Mouse (Mus musculus) layer of hippocampus, postnatal 36 days (tissue): ENCODE results near the gene Pbp2. TPM values are rescaled to one million over a fixed set of nuclear protein-coding genes. Genes with fewer than 3 reads are reported as not detected.

ENCODE experiments used
- DNase-seq, 2 experiments: peaks; one replicate each; pipeline ENCODE4 v3.0.0; 2022
- total RNA-seq, 2 experiments: library from RNA; stranded (reverse); gene quantifications; 2 replicates each; pipeline ENCODE4 v1.2.3; 2021

Pbp2 gene
- total RNA-seq, 2 experiments from 2014 or later: not detected

GRCm38 (mm10) chr6:135300469-135300868, 9.7 kb downstream of the Pbp2 start:
- DNase-seq: no peak

- DNase-seq: no peak
These were observed 11.1 kb downstream of the Pbp2 start for GRCm38 (mm10) chr6:135299024-135299550.

GRCm38 (mm10) chr6:135297570-135297969, 12.6 kb downstream of the Pbp2 start:
- DNase-seq: no peak

GRCm38 (mm10) chr6:135296267-135296666, 13.9 kb downstream of the Pbp2 start:
- DNase-seq: no peak

- DNase-seq: peak in 1 of 2 experiments; percentile 15
These were observed 14.9 kb downstream of the Pbp2 start for GRCm38 (mm10) chr6:135295082-135295861.

GRCm38 (mm10) chr6:135294150-135294549, 16.1 kb downstream of the Pbp2 start:
- no peak for DNase-seq

- no peak for DNase-seq
These were observed 17.8 kb downstream of the Pbp2 start for GRCm38 (mm10) chr6:135292391-135292790.

GRCm38 (mm10) chr6:135279856-135280255, 30.3 kb downstream of the Pbp2 start:
- DNase-seq: no peak

GRCm38 (mm10) chr6:135279286-135279685, 30.9 kb downstream of the Pbp2 start:
- no peak for DNase-seq

- DNase-seq: no peak
These were observed 31.9 kb downstream of the Pbp2 start for GRCm38 (mm10) chr6:135278302-135278701.

- DNase-seq: no peak
These were observed 33.5 kb downstream of the Pbp2 start for GRCm38 (mm10) chr6:135276474-135277295.

GRCm38 (mm10) chr6:135275231-135275630, 35.0 kb downstream of the Pbp2 start:
- DNase-seq: no peak

- no peak for DNase-seq
These were observed 37.1 kb downstream of the Pbp2 start for GRCm38 (mm10) chr6:135273066-135273465.

GRCm38 (mm10) chr6:135271761-135272160, 38.4 kb downstream of the Pbp2 start:
- no peak for DNase-seq

GRCm38 (mm10) chr6:135269626-135270025, 40.6 kb downstream of the Pbp2 start:
- DNase-seq: no peak

GRCm38 (mm10) chr6:135268392-135268791, 41.8 kb downstream of the Pbp2 start:
- DNase-seq: no peak

- no peak for DNase-seq
These were observed 43.0 kb downstream of the Pbp2 start for GRCm38 (mm10) chr6:135267221-135267620.

- DNase-seq: no peak
These were observed 44.1 kb downstream of the Pbp2 start for GRCm38 (mm10) chr6:135266056-135266455.

GRCm38 (mm10) chr6:135264136-135264535, 46.1 kb downstream of the Pbp2 start:
- no peak for DNase-seq

GRCm38 (mm10) chr6:135262565-135262964, 47.6 kb downstream of the Pbp2 start:
- no peak for DNase-seq

GRCm38 (mm10) chr6:135261124-135261523, 49.1 kb downstream of the Pbp2 start:
- DNase-seq: no peak

GRCm38 (mm10) chr6:135260435-135260834, 49.8 kb downstream of the Pbp2 start:
- no peak for DNase-seq
